Mouse (Mus musculus) E14TG2a.4 (cell line): ENCODE measurements around the gene Trp53i11.

Source experiments
- CTCF ChIP-seq: conservative IDR thresholded peaks from 2 replicates; pipeline ENCODE4 v1.5.1; 2014; ENCODE audit warnings: low read length
- NANOG ChIP-seq: IDR thresholded peaks from 2 replicates; pipeline ENCODE4 v1.6.1; 2014; ENCODE audit warnings: borderline replicate concordance, low read length, mixed read lengths

DNA sequence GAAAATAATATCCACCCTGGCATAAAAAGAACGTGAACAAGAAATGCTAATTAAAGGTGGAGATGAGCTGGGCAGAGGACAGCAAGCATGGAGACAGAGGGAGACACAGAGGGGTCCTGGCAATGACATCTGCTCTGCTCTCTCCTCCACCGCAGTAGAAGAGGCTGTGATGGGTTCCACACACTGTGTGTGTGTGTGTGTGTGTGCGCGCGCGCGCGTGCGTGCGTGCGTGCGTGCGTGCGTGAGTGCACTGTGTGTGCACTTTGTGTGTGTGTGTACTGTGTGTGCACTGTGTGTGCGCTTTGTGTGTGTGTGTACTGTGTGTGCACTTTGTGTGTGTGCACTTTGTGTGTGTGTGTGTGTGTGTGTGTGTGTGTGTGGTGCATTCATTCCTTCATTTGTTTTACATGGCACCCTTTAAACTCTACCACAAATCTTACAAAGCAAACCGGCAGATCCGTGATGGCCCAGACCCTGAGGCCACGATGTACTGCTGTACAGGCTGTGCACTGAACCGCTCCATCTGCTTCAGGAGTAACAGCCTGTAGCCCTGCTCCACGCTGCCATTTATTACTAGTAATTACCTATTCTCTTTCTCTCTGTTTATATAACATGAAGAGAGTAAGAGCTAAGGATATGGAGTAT lies 9.6 kb upstream of the Trp53i11 start:
- TF ChIP-seq CTCF (no peak), NANOG (no peak)
